Mouse (Mus musculus) inflammation-experienced regulatory T-cells, adult 6 months (primary cell): ENCODE measurements around the gene Tmem178b. TPM values are rescaled to one million over a fixed set of nuclear protein-coding genes. Genes with fewer than 3 reads are reported as not detected.

Experiments used
- ATAC-seq: one replicate; pipeline ENCODE4 v1.8.0; 2017
- polyA plus RNA-seq, 3 experiments: library from polyadenylated mRNA; unstranded; fragments of 100-300 nt; shearing (Covaris generic); gene quantifications; one replicate each; pipeline ENCODE4 v1.2.1; 2017

Tmem178b gene
- polyA plus RNA-seq, 3 experiments from 2014 or later = not detected

DNA sequence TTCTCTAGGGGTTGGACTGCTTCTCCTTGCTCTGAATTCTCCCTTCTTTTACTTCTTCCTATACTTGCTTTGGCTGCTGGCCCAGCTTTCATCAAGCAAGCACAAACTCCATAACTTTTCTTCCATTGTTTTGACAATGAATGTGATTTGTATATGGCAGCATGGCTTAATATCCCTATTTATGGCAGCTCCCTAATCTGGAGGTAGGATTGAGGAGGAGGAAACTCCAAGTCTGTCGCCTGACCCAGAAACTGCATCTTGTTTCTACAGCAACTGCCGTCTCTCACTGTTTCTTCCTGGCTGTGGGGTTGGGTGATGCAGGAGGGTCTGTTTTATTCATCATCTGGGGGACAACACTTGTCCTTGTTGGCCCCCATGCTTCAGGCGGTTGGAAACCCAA lies 327.6 kb downstream of the Tmem178b start:
- ATAC-seq = no peak

DNA sequence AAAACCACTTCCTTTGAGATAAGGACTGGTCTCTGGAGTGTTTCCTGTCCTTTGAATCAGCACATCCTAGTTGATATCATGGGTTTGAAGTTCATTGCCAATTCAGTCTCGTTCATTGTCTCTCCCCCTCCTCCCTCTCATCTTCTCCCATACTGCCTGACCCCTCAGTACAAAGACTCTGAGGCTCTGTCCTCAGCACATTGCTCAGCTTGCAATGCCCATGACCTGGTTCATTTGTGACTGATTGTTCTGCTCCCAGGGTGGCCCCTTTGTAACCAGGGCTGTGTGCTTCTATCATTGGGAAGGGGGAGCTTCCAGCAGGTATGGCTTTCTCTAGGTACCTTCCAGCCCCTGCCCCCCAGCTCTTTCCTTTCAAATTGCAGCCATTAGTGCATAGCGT lies 329.5 kb downstream of the Tmem178b start:
- ATAC-seq = no peak

DNA sequence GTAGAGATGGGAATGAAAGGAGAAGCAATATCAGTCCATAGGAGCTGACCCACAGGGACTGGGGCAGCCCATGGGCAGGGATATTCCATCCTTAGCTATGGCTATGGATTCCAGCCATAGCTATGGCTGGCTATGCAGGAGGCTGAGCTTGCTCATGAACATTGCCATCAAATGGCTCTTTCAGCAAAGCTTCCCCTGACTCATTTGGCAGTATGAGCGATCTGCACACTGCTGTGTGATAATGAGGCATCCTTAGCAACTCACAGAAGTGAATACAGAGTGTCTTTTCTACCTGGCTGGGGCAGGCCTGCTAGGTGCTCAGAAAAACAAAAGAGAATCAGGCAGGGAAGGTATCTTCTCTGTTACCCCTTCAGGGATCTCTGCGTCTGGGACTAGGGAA lies 332.3 kb downstream of the Tmem178b start:
- ATAC-seq = no peak

DNA sequence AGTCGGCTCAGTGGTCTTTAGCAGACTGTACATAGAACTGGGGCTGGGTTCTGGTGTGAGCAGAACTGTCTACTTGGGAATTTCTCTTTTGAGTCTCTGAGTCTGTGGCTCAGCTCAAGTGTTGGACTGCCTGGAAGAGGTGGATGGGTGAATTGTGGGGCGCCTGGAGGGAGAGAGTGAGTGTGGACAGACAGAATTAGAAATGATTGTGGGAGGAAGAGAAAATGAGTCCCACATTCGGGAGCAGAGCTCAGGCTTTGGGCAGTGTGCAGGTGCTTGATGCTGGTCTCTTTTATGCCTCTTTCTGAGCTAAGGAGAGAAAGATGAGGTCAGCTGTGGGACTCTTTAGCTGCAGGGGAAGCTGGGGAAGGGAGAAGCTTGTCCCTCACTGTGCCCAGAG lies 334.9 kb downstream of the Tmem178b start:
- no peak for ATAC-seq

DNA sequence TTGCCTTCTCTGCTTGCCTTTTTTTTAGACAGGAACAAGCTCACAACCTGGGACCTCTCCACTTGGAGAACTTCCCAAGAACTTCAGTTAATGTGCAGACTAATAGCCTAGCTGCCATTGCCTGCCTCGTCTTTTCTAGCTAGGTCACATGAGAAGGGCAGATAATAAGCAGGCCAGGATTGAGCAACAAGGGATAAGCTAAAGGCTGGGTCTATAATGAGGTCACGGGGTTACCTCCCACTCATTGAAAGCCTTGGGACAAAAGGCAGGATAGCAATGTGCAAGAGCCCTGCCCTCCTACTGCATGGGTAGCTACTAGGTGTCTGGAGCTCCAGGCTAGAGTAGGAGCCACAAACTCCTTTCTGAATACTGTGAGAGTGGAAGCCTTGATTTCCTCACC lies 336.1 kb downstream of the Tmem178b start:
- no peak for ATAC-seq

DNA sequence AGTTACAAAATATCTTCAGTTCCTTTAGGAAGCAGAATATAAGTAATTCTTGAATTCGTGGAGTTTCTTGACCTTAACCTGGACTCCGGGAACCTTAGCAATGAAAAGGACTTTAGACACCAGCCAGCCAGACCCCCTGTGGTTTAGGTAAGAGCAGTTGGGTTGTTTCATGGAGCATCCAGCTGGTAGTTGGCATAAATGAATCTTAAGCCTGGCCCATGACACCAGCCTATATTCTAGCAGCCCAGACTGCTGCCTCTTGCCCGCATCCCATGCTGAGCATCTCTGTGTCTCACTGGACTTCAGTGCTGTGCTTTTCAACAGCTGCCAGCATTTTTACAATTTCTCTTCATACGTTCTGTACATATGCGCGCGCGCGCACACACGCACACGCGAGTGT lies 344.1 kb downstream of the Tmem178b start:
- ATAC-seq = no peak

DNA sequence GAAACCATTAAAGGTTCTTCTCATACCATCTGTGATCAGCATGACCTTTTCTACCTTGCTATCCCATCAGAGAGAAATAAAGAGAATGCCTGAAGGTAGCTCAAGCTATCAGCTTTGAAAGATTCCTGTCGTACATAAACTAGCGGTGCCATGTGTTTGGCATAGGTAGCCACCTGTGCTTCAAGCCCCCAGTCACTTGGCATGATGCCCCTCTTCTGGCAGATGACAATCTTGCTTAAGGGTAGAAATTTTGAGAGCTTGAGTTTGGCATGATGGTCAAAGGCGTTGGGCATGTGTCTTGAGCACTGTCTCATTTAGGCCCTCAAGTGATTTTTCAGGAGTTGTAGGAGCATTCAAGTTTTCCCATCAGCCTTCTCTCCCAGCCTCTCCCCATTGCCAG lies 344.6 kb downstream of the Tmem178b start:
- ATAC-seq = no peak

DNA sequence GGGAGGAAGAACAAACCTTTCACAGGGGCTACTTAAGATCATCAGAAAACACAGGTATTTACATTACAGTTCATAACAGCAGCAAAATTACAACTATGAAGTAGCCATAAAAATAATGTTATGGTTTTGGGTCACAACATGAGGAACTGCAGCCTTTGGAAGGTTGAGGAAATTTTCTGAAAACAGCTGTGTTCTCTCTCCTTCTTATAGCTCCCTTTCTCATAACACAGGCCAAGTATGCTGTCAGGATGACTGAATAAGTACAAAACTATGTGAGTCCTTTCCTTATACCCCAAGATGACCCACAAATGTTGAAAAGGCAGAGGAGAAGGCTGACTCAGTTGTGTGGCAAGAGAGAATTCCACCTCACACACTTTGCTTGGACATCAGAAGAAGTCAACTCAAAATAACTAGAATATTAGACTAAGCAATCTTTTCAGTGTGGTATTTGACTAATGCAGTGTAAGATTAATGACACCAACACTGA lies 347.6 kb downstream of the Tmem178b start:
- ATAC-seq = no peak

DNA sequence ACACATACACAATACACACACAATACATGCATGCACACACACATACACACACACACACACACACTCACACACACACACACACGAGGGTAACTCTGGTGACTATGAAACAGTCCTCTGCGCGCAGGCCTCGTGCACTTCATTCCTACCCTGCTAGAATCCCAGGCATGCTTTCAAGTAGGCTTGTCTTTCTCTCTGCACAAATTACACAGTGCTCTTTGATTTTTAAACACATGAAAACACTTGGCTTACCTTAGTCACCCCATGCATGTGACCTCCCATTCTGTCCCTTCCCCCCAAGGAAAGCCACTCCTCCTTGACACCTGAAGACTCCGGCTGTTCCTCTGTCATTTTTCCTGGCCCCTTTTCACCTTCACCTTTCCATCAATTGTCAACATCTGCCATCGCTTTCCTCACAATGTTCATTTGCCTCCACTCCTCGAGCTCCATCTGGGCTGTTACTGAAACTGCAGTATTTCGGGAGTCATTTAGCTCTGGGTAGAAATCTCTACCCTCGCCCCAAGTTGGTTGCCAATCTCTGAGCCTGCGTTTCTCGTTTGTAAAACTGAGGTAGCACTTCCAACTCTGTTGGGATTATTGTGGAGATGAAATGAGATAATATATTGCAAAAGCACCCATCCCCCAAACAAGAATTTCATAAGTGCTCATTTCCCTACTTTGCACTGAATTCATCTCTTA lies 352.7 kb downstream of the Tmem178b start:
- ATAC-seq = no peak

DNA sequence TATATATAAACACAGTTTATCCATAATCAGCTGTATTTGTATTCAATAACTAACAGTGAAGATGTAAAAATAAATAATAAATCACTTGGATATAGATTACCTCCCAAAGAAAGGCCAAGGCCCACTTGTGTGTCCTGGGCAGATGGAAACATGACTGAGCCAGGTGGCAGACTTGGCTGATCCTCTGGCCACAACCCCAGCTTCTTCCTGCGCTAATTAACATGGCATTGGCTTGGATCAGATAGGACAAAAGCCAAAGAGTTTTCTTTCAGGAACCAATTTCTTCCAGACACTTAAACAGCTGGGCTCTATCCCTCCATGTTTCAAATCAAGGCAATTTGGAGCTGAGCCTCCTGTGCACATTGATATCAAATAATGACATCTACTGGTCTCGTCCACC lies 355.9 kb downstream of the Tmem178b start:
- ATAC-seq = no peak

DNA sequence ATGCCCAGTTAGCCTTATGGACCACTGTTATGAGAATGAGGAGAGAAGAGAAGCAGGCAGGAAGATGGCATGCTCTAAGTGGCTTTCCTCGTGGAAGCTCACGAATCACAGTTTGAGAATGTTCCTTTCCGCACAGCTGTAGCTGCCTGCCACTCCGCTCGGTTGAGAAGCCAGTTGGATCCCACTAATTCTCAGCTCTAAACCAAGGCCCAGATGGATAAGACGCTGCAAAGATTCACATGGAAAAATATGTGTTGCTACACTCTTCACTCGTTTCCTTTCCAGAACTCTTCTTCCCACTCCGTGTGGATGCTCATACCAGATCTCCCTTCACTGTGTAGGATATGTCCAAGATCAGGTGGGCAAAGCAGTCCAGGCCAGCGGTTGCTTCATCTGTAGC lies 356.9 kb downstream of the Tmem178b start:
- ATAC-seq = no peak

DNA sequence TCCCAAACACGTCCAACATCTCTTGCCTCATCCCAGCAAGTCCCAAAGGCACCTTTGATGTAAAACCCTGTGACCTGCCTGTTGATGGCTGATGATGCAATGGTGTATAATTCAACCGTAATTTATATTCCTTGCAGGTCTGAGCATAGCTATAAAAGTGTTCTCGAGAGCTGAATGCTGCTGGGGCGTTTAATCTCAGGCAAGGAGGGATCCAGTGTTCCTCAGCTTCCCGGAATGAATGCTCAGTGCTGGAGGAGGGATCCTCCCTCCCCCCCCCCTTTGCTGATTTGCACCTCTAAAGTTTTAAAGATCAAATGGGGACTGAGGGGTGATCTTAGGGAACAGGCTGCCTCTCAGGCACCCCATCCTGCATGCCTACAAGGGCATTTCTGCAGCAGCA lies 361.0 kb downstream of the Tmem178b start:
- no peak for ATAC-seq

DNA sequence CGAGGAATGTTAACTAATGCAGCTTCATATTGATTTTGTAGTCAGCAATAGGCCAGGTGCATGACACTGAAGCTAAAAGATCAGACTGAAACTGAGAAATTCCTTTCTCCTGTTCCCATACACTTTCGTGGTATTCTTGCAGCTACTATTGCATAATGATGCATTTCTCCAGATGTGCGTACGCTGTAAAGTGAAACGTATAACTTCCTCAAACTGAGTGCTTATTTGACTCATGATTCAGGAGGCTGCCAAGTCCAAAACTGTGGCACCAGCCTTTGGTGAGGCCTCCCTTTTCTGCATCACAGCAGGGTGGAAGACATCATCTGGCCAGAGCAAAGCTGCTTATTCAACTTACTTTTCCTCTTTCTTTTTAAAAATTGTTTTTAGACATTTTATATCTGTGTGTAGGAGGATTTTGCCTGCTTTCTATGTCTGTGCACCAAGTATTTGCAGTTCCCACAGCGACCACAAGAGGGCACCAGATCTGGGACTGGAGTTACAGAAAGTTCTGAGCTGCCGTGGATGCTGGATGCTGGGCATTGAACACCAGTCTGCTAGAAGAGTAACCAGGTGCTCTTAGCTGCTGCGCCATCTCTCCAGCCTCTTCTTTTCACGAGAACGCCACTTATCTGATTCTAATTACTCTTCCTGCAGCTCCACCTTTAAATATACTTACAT lies 362.9 kb downstream of the Tmem178b start:
- no peak for ATAC-seq

DNA sequence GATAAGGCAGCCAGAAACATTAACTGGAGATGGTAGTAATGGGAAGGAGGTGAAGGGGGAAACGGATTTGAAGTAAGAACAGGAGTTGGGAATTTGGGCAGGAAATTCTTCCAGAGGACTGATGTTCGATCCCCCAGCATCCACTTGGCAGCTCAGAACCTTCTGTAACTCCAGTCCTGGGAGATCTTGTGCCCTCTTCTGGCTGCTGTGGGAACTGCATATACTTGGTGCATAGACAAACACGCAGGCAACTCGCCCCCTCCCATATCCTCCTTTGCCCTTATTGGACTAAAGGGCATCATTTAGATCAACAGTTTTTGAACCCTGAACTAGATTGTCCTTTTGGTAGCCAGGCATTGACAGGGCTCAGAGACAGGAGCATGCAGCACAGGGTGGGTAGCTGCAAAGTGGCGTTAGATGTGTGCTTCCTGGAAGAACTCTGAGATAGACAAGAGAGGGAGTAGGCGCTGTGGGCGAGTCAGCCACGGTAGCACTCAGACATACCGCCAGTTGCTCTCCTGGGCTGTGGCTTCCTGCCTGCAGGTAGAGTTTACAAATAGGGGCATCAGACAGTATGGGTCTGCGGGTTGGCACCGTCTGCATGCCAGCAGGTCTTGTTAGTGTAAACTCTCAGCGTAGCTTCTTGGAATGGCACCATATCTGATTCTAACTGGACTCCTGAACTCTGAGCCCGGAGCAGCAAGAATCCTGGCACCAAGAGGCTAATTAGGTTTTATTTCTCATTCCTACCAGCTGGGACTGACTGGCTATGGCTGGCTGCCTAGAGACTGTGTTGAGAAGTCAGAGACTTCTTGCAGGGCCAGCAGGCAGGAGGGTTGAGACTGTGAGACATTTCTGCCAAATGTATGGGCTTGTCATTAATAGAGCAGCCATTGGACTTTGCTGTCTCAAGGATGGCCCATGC lies 364.0 kb downstream of the Tmem178b start:
- ATAC-seq = no peak

DNA sequence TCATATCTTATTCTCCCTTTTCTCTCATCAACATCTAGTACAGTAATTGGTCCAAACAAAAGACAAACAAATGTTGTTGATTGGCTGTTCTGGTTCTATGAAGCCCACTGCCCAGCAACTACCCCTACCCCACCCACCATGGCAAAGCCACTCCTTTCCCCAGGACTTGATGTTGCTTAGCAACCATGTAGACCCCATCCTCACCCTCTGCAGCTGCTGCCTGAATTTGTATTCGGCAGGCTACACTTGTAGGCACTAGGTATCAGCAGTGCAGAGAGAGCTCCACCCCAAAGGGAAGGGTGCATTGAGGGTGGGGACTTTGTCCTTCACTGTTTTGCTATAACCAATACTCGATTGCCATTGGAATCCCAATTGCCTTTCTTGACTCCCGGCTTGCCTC lies 365.8 kb downstream of the Tmem178b start:
- ATAC-seq = no peak

DNA sequence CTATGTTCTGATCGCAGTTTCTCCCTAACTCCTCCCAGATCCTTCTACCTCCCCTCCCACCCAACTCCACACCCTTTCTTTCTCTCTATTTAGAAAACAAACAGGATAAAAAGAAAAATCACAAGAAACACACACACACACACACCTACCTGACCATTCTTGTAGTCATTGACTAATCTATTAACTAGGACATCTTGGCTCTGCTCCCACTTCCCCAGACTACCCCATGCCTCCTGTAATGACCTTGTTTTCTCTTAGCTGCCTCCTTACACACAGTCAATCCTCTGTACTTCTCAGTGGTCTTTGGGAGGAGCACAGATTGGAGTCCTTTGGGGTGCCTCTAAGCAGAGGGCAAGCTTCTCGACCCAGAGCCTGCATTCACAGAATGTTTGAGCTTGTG lies 367.6 kb downstream of the Tmem178b start:
- no peak for ATAC-seq

DNA sequence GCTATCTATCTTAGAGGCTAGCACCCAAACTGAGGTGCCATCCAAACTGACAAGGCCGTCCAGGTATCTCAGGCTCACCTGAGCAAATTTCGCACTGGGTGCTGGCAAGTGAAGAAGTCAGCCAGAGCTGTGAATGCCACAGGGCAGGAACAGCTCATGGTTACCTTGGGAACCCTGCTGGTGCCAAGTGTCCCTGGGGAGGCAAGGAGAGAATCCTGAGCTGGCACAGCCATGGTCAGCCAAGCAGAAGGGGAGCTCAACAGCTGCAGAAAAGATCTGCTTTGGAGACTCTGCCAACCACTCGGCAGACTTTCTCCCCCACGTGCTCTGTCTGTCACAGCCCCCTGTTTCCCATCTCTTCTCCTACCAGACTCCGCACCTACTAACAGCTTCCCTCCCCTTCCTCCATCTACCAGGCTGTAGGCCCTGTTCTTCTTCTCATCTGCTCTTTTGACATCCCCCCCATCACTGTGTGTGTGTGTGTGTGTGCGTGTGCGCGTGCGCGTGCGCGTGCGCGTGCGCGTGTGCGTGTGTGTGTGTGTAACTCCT lies 374.4 kb downstream of the Tmem178b start:
- no peak for ATAC-seq

DNA sequence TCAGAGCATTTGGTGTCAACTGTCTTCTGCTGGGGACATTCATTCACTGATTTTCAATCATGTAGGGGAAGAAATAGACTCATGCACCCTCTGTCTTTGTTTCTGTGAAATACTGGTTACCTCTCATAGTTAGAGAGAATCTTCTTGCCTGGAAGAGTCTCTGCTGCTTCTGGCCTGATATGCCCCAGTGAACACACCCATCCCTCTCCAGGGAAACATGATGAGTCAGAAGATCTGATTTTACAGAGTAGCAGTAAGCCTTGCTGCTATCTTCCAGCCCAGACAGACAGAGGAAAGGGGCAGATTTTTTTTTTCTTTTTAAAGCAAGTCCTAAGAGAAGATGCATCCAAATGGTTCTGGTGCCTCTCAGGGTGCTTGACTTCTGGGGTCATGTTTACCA lies 376.9 kb downstream of the Tmem178b start:
- ATAC-seq = no peak

DNA sequence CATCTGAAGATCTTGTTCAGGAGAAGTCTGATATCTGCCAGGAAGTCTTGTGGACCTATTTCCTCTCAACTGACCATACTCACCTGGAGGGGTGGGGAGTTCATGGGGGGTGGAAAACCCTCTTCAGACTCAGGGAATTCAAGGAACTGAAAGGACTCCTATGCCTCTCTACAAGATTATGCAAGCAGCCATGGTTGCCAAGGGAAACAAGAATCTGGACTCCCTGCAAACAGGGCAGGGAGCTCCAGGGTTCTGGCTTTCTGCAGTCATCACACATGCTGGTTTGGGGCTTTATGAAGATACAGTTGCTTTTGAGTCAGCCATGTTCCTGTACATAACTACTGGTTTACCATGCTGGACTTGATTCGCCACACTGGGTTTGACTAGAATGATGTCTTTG lies 390.6 kb downstream of the Tmem178b start:
- ATAC-seq = no peak

DNA sequence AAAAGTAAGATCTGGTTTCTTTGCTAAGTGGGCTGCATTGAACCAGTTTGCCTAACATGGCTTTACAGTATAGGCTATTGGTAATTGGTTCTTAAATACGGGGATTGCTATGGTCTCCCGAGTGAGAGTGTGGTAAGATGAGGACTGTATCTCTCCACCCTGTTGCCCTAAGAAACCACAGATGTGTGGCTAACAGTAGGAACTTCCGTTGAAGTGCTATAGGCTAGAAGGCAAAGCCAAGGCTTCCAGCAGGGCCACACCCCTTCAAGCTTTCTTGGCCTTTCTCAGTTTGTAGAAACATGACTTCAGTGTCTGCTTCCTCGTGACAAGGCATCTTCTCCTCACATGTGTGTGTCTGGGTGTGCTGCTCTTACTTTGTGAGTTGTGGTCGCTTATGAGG lies 427.6 kb downstream of the Tmem178b start:
- no peak for ATAC-seq

DNA sequence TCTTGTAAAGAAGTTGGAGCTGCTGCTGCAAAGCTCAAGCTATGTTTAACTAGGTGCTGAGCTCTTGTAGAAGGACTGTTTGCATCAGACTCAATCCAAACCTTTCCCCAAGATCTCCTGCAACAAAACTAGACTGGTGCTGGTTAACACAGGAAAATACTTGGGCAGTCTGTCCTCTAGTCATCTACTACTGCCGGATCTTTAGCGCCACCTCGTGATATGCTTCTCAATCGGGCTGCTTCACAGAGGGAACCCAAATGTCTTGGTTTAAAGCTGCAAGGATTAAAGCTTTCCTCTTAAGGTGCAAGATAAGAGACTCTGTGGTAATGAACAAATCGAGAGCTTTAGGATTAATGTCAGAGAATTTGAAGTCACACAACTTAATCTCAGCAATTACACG lies 430.3 kb downstream of the Tmem178b start:
- no peak for ATAC-seq
